Mouse (Mus musculus): ENCODE results near the gene Nup107. TPM values are rescaled to one million over a fixed set of nuclear protein-coding genes. Genes with fewer than 3 reads are reported as not detected.
"Not testable (repeated sequence)": the region's sequence is repeated elsewhere in the genome, so short reads cannot be mapped to it uniquely, and the experiment has no call there.

Gene Nup107
- total RNA-seq, 4 experiments from 2014 or later = 16.8 to 20.6 (median 18.3) TPM

- no peak for DNase-seq (ENCODE audit: low spot score in 2 of 2)
Observed at GRCm38 (mm10) chr10:117738928-117739647, 53.4 kb downstream of the Nup107 start.

GRCm38 (mm10) chr10:117738140-117738921 is 54.2 kb downstream of the Nup107 start:
- DNase-seq (ENCODE audit: low spot score in 2 of 2) = no peak

GRCm38 (mm10) chr10:117737498-117737897 is 55.0 kb downstream of the Nup107 start:
- not testable (repeated sequence) for DNase-seq (ENCODE audit: low spot score in 2 of 2)

GRCm38 (mm10) chr10:117737075-117737474 is 55.4 kb downstream of the Nup107 start:
- no peak for DNase-seq (ENCODE audit: low spot score in 2 of 2)

GRCm38 (mm10) chr10:117736573-117736972 is 55.9 kb downstream of the Nup107 start:
- no peak for DNase-seq (ENCODE audit: low spot score in 2 of 2)

GRCm38 (mm10) chr10:117735396-117735795 is 57.1 kb downstream of the Nup107 start:
- not testable (repeated sequence) for DNase-seq (ENCODE audit: low spot score in 2 of 2)

- not testable (repeated sequence) for DNase-seq (ENCODE audit: low spot score in 2 of 2)
Observed at GRCm38 (mm10) chr10:117734104-117734852, 58.2 kb downstream of the Nup107 start.

- DNase-seq (ENCODE audit: low spot score in 2 of 2) = not testable (repeated sequence)
Observed at GRCm38 (mm10) chr10:117733626-117734025, 58.9 kb downstream of the Nup107 start.

- no peak for DNase-seq (ENCODE audit: low spot score in 2 of 2)
Observed at GRCm38 (mm10) chr10:117732962-117733592, 59.4 kb downstream of the Nup107 start.

GRCm38 (mm10) chr10:117732184-117732583 is 60.3 kb downstream of the Nup107 start:
- DNase-seq (ENCODE audit: low spot score in 2 of 2) = no peak

GRCm38 (mm10) chr10:117731244-117732101 is 61.0 kb downstream of the Nup107 start:
- DNase-seq (ENCODE audit: low spot score in 2 of 2) = peak in 1 of 2 experiments; percentile 50

- DNase-seq (ENCODE audit: low spot score in 2 of 2) = no peak
Observed at GRCm38 (mm10) chr10:117730637-117731203, 61.8 kb downstream of the Nup107 start.

- no peak for DNase-seq (ENCODE audit: low spot score in 2 of 2)
Observed at GRCm38 (mm10) chr10:117730140-117730539, 62.4 kb downstream of the Nup107 start.

- DNase-seq (ENCODE audit: low spot score in 2 of 2) = no peak
Observed at GRCm38 (mm10) chr10:117729139-117729814, 63.2 kb downstream of the Nup107 start.

- no peak for DNase-seq (ENCODE audit: low spot score in 2 of 2)
Observed at GRCm38 (mm10) chr10:117728574-117728973, 63.9 kb downstream of the Nup107 start.

GRCm38 (mm10) chr10:117727518-117728110 is 64.9 kb downstream of the Nup107 start:
- no peak for DNase-seq (ENCODE audit: low spot score in 2 of 2)

- DNase-seq (ENCODE audit: low spot score in 2 of 2) = no peak
Observed at GRCm38 (mm10) chr10:117726888-117727385, 65.6 kb downstream of the Nup107 start.

- DNase-seq (ENCODE audit: low spot score in 2 of 2) = no peak
Observed at GRCm38 (mm10) chr10:117726350-117726749, 66.2 kb downstream of the Nup107 start.

- DNase-seq (ENCODE audit: low spot score in 2 of 2) = no peak
Observed at GRCm38 (mm10) chr10:117725671-117726070, 66.8 kb downstream of the Nup107 start.

Data from layer of hippocampus, adult 8-10 months (tissue).